Mouse (Mus musculus): ENCODE data around the gene Espnl. TPM values are rescaled to one million over a fixed set of nuclear protein-coding genes. Genes with fewer than 3 reads are reported as not detected.

Gene Espnl
- polyA plus RNA-seq, 1 experiment = 0.05 TPM

DNA sequence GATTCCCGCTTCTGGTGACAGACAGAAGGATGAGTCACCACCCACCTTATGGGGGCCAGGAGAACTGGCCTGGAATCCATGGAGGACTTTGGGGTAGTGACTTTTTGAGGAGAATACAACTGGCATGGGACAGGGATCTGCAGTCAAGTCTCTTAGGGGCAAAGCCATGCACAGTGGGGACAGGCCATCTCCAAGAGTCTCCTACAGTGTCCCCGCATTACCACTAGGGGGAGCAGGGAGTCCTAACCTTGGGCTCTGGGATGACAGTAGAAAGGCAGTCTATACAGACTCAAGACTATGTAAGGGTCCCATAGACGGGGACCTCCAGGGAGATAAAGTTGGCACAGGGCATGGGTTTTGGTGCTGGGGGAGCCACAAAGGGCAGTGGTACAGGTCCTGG lies 25.0 kb downstream of the Espnl start:
- Histone ChIP-seq H3K4me3 (ENCODE audit: insufficient read depth, low read depth, low read length) (no peak overlapping the region), H3K27me3 (replicated peaks; ENCODE audit: control insufficient read depth, insufficient read depth, low read length) (no peaks in the 10 kb centered on the region), H3K4me1 (ENCODE audit: control insufficient read depth, insufficient read depth, low read length) (no peaks in the 10 kb centered on the region), H3K36me3 (ENCODE audit: control insufficient read depth, insufficient read depth, low read length) (no peaks in the 10 kb centered on the region), H3K27ac (ENCODE audit: insufficient read depth, low read depth, low read length) (no peak overlapping the region)
- WGBS = 35% methylated on average over 3 of the region's 3 CpGs
- peak; percentile 67 for DNase-seq
- peak; percentile 87 for TF ChIP-seq CTCF (conservative IDR thresholded peaks at IDR 0.05; ENCODE audit: insufficient read depth, insufficient read length, low read depth, low read length)
- no peak for TF ChIP-seq POLR2A (IDR thresholded peaks at IDR 0.05; ENCODE audit: low read depth, low read length)

- no peaks in the 10 kb centered on the region for H3K27me3 ChIP-seq (replicated peaks; ENCODE audit: control insufficient read depth, insufficient read depth, low read length)
- H3K4me3 ChIP-seq (ENCODE audit: insufficient read depth, low read depth, low read length) = no peak within 1 kb of the TSS
- no peaks in the 10 kb centered on the region for H3K4me1 ChIP-seq (ENCODE audit: control insufficient read depth, insufficient read depth, low read length)
- no peak for TF ChIP-seq POLR2A (IDR thresholded peaks at IDR 0.05; ENCODE audit: low read depth, low read length)
- no peak for TF ChIP-seq CTCF (conservative IDR thresholded peaks at IDR 0.05; ENCODE audit: insufficient read depth, insufficient read length, low read depth, low read length)
- H3K27ac ChIP-seq (ENCODE audit: insufficient read depth, low read depth, low read length) = no peak within 1 kb of the TSS
- WGBS = 65% methylated on average over 4 of the region's 4 CpGs
- no peak for DNase-seq
- no peaks in the 10 kb centered on the region for H3K36me3 ChIP-seq (ENCODE audit: control insufficient read depth, insufficient read depth, low read length)
Measured at GRCm38 (mm10) chr1:91350841-91351240, 29.0 kb downstream of the Espnl start, which contains the start of gene Klhl30. TSS of gene Klhl30 (plus strand) at chr1:91351016.

GRCm38 (mm10) chr1:91351249-91351648 lies 29.4 kb downstream of the Espnl start:
- Histone ChIP-seq H3K4me3 (ENCODE audit: insufficient read depth, low read depth, low read length) (no peak overlapping the region), H3K27ac (ENCODE audit: insufficient read depth, low read depth, low read length) (no peak overlapping the region), H3K27me3 (replicated peaks; ENCODE audit: control insufficient read depth, insufficient read depth, low read length) (no peaks in the 10 kb centered on the region), H3K36me3 (ENCODE audit: control insufficient read depth, insufficient read depth, low read length) (no peaks in the 10 kb centered on the region), H3K4me1 (ENCODE audit: control insufficient read depth, insufficient read depth, low read length) (no peaks in the 10 kb centered on the region)
- TF ChIP-seq POLR2A (IDR thresholded peaks at IDR 0.05; ENCODE audit: low read depth, low read length) = no peak
- TF ChIP-seq CTCF (conservative IDR thresholded peaks at IDR 0.05; ENCODE audit: insufficient read depth, insufficient read length, low read depth, low read length) = no peak
- WGBS = 88% methylated on average over 3 of the region's 3 CpGs
- DNase-seq = no peak

- no peak for DNase-seq
- Histone ChIP-seq H3K36me3 (ENCODE audit: control insufficient read depth, insufficient read depth, low read length) (no peaks in the 10 kb centered on the region), H3K4me1 (ENCODE audit: control insufficient read depth, insufficient read depth, low read length) (no peaks in the 10 kb centered on the region), H3K4me3 (ENCODE audit: insufficient read depth, low read depth, low read length) (no peak overlapping the region), H3K27me3 (replicated peaks; ENCODE audit: control insufficient read depth, insufficient read depth, low read length) (no peaks in the 10 kb centered on the region), H3K27ac (ENCODE audit: insufficient read depth, low read depth, low read length) (no peak overlapping the region)
- TF ChIP-seq POLR2A (IDR thresholded peaks at IDR 0.05; ENCODE audit: low read depth, low read length) = no peak
- no peak for TF ChIP-seq CTCF (conservative IDR thresholded peaks at IDR 0.05; ENCODE audit: insufficient read depth, insufficient read length, low read depth, low read length)
- 90% methylated on average over 2 of the region's 2 CpGs for WGBS
Measured at GRCm38 (mm10) chr1:91352277-91352676, 30.4 kb downstream of the Espnl start.

- DNase-seq = no peak
- TF ChIP-seq CTCF (conservative IDR thresholded peaks at IDR 0.05; ENCODE audit: insufficient read depth, insufficient read length, low read depth, low read length) (no peak), POLR2A (IDR thresholded peaks at IDR 0.05; ENCODE audit: low read depth, low read length) (no peak)
- Histone ChIP-seq H3K27me3 (replicated peaks; ENCODE audit: control insufficient read depth, insufficient read depth, low read length) (no peaks in the 10 kb centered on the region), H3K27ac (ENCODE audit: insufficient read depth, low read depth, low read length) (no peak overlapping the region), H3K4me1 (ENCODE audit: control insufficient read depth, insufficient read depth, low read length) (no peaks in the 10 kb centered on the region), H3K36me3 (ENCODE audit: control insufficient read depth, insufficient read depth, low read length) (no peaks in the 10 kb centered on the region), H3K4me3 (ENCODE audit: insufficient read depth, low read depth, low read length) (no peak overlapping the region)
- WGBS = 78% methylated on average over 11 of the region's 11 CpGs
Measured at GRCm38 (mm10) chr1:91356105-91356504, 34.2 kb downstream of the Espnl start.

DNA sequence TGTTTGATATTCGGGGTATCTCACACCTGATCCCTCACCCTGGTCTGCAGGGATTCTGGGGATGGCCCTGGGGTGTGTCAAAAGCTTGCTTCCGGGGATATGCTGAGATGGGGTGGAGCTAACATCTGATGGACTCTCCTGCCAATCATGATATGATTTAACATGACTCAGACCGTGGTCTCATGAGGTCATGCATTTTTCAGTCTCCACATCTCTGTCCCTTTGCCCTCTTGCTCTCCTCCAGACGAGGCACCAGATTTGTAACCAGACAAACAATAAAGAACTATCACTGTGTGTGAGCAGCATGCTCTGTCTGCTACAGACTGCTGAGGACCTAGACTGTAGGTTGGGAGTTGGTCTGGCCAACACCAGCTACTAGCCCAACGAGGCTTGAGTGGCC lies 40.2 kb downstream of the Espnl start:
- TF ChIP-seq POLR2A (IDR thresholded peaks at IDR 0.05; ENCODE audit: low read depth, low read length) (no peak), CTCF (conservative IDR thresholded peaks at IDR 0.05; ENCODE audit: insufficient read depth, insufficient read length, low read depth, low read length) (no peak)
- WGBS = 85% methylated on average over 5 of the region's 5 CpGs
- no peak overlapping the region for H3K4me3 ChIP-seq (ENCODE audit: insufficient read depth, low read depth, low read length)
- H3K27ac ChIP-seq (ENCODE audit: insufficient read depth, low read depth, low read length) = no peak overlapping the region
- DNase-seq = no peak
- no peaks in the 10 kb centered on the region for H3K4me1 ChIP-seq (ENCODE audit: control insufficient read depth, insufficient read depth, low read length)
- no peaks in the 10 kb centered on the region for H3K36me3 ChIP-seq (ENCODE audit: control insufficient read depth, insufficient read depth, low read length)
- no peaks in the 10 kb centered on the region for H3K27me3 ChIP-seq (replicated peaks; ENCODE audit: control insufficient read depth, insufficient read depth, low read length)

DNA sequence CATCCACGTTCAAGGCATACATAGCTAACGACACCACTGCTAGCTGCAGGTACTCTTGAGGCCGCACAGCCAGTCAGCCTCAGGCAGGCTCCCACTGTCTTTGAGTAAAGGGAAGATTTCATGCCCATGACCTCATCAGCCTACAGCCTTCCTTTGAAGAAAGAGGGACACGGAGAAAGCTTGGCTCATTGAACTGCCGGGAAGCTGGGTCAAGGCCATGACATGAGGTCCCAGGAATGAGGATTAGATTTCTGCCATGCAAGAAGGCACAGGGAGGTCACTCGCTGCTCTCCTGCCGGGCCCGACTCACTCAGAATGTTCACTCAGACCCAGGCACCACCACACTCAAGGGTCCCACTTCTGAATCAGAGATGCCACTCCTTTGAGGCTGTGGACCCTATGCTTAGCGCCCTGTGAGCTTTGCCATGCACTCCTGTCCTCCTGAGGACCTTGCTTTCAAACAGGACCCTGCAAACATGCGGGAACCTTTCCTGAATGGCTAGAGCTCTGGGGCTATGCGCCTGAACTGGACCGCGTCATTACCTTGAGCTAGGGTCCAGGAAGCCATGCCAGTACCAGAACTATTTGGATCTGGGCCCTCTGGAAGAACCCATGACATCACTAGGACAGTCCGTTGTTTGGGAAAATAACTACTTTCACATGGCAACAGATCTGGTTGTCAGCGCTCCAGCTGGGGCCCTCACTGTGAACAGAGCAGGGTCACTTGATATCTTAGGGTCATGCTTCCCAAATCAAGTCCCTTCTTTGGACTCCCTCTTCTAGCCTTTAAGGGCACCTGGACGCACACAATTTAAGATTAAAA lies 43.2 kb downstream of the Espnl start:
- WGBS = 88% methylated on average over 16 of the region's 16 CpGs
- Histone ChIP-seq H3K4me1 (ENCODE audit: control insufficient read depth, insufficient read depth, low read length) (no peaks in the 10 kb centered on the region), H3K27me3 (replicated peaks; ENCODE audit: control insufficient read depth, insufficient read depth, low read length) (no peaks in the 10 kb centered on the region), H3K27ac (ENCODE audit: insufficient read depth, low read depth, low read length) (no peak overlapping the region), H3K36me3 (ENCODE audit: control insufficient read depth, insufficient read depth, low read length) (no peaks in the 10 kb centered on the region), H3K4me3 (ENCODE audit: insufficient read depth, low read depth, low read length) (no peak overlapping the region)
- no peak for TF ChIP-seq CTCF (conservative IDR thresholded peaks at IDR 0.05; ENCODE audit: insufficient read depth, insufficient read length, low read depth, low read length)
- no peak for TF ChIP-seq POLR2A (IDR thresholded peaks at IDR 0.05; ENCODE audit: low read depth, low read length)
- no peak for DNase-seq

Measured in kidney, adult 2 months (tissue).